Mouse (Mus musculus): ENCODE results near the gene Aes.

DNA sequence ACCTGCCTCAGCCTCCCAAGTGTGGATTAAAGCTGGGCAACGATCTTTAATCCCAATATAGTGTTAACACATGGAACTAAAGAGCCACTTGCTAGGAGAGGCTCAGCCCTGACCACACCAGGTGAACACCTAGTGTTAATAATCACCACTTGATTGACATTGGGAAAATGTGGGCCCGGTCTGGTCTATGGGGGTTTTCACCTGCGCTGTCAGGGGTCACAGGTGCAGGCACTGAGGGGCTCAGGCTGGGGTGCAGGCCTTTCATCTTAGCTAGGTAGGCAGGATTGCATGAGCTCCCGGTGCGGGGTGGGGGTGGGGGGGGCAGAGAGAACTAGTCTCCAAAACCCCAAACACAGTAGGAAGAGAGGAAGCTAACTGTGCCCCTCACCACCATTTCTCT lies 40.3 kb downstream of the Aes start:
- no peak for TF ChIP-seq GATA1 (IDR thresholded peaks at IDR 0.05; ENCODE audit: low read length)
- TF ChIP-seq TAL1 (IDR thresholded peaks at IDR 0.05; ENCODE audit: low read length) = no peak
